Mouse (Mus musculus) embryo, embryonic 11 days (tissue): ENCODE results near the gene Hivep2.

Experiments
- DNase-seq: peaks from one replicate; pipeline ENCODE4 v3.0.0-alpha.2; 2015

Hivep2 gene

GRCm38 (mm10) chr10:14050586-14050985 lies 84.7 kb downstream of the Hivep2 start:
- no peak for DNase-seq

- DNase-seq, result no peak
These were observed 86.3 kb downstream of the Hivep2 start for GRCm38 (mm10) chr10:14052109-14052689.

GRCm38 (mm10) chr10:14054860-14055259 lies 89.0 kb downstream of the Hivep2 start:
- no peak for DNase-seq

- DNase-seq, result peak; percentile 67
These were observed 89.7 kb downstream of the Hivep2 start for GRCm38 (mm10) chr10:14055533-14055981.

GRCm38 (mm10) chr10:14056057-14056456 lies 90.2 kb downstream of the Hivep2 start:
- DNase-seq, result no peak

- DNase-seq, result peak; percentile 53
These were observed 90.9 kb downstream of the Hivep2 start for GRCm38 (mm10) chr10:14056584-14057451.

- DNase-seq, result no peak
These were observed 92.1 kb downstream of the Hivep2 start for GRCm38 (mm10) chr10:14057841-14058605.

- no peak for DNase-seq
These were observed 92.9 kb downstream of the Hivep2 start for GRCm38 (mm10) chr10:14058742-14059141.

- DNase-seq, result no peak
These were observed 93.7 kb downstream of the Hivep2 start for GRCm38 (mm10) chr10:14059581-14059980.

- DNase-seq, result no peak
These were observed 94.4 kb downstream of the Hivep2 start for GRCm38 (mm10) chr10:14060302-14060701.

- DNase-seq, result no peak
These were observed 97.4 kb downstream of the Hivep2 start for GRCm38 (mm10) chr10:14063226-14063625.

GRCm38 (mm10) chr10:14064759-14065395 lies 99.0 kb downstream of the Hivep2 start:
- DNase-seq, result no peak

- no peak for DNase-seq
These were observed 101.9 kb downstream of the Hivep2 start for GRCm38 (mm10) chr10:14067802-14068201.

GRCm38 (mm10) chr10:14070498-14071079 lies 104.7 kb downstream of the Hivep2 start:
- no peak for DNase-seq

- no peak for DNase-seq
These were observed 106.6 kb downstream of the Hivep2 start for GRCm38 (mm10) chr10:14072504-14072903.

GRCm38 (mm10) chr10:14075767-14076166 lies 109.9 kb downstream of the Hivep2 start:
- DNase-seq, result no peak

- no peak for DNase-seq
These were observed 111.0 kb downstream of the Hivep2 start for GRCm38 (mm10) chr10:14076880-14077279.

GRCm38 (mm10) chr10:14080830-14081229 lies 115.0 kb downstream of the Hivep2 start:
- DNase-seq, result no peak

GRCm38 (mm10) chr10:14081824-14082223 lies 115.9 kb downstream of the Hivep2 start:
- no peak for DNase-seq

- no peak for DNase-seq
These were observed 116.4 kb downstream of the Hivep2 start for GRCm38 (mm10) chr10:14082275-14082674.

- no peak for DNase-seq
These were observed 119.4 kb downstream of the Hivep2 start for GRCm38 (mm10) chr10:14085241-14085659.

GRCm38 (mm10) chr10:14085882-14086515 lies 120.1 kb downstream of the Hivep2 start:
- DNase-seq, result no peak
